Mouse (Mus musculus) left cerebral cortex, adult 18-20 months (tissue): ENCODE results near the gene Palm. TPM values are rescaled to one million over a fixed set of nuclear protein-coding genes. Genes with fewer than 3 reads are reported as not detected.
A peak's percentile ranks its signal among the peaks of the same experiment; 100 is the strongest.

Experiments used
- DNase-seq, 2 experiments: peaks; one replicate each; pipeline ENCODE4 v3.0.0; 2021 to 2022; ENCODE audit warnings: low spot score in 2 of 2, mixed read lengths in 1 of 2
- total RNA-seq, 2 experiments: library from RNA; stranded (reverse); gene quantifications; 2 replicates each; pipeline ENCODE4 v1.2.3; 2021

The Palm gene
- total RNA-seq, 2 experiments from 2014 or later, result 290 to 308 TPM

- DNase-seq, result no peak
Observed at GRCm38 (mm10) chr10:79794491-79794931, 1.1 kb downstream of the Palm start.

- DNase-seq, result no peak
Observed at GRCm38 (mm10) chr10:79795905-79796304, 2.5 kb downstream of the Palm start.

GRCm38 (mm10) chr10:79797326-79797725, 4.0 kb downstream of the Palm start:
- DNase-seq, result no peak

DNA sequence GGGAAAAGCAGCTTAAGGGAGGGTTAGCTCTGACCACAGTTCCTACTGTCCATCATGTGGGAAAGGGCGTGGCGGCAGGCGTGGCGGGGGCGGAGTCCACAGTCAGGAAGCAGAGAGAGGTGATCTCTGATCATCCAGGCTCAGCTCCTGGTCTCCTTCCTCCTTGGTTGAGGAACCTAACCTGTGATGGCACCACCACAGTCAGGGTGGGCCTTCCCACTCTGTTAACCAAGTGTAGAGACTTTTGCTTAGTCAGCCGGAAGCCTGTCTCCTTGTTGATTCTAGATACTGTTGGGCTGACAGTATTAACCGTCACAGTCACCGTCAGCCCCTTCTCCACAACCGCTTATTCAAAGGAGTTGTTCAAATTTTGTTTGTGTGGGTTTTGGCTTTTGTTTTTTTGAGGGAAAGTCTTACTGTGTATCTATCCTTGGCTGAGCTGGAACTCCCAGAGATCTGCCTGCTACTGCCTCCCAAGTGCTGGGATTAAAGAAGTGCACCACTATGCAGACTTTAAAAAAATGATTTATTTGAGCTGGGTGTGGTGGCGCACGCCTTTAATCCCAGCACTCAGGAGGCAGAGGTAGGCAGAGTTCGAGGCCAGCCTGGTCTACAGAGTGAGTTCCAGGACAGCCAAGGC, 5.0 kb downstream of the Palm start:
- no peak for DNase-seq

DNA sequence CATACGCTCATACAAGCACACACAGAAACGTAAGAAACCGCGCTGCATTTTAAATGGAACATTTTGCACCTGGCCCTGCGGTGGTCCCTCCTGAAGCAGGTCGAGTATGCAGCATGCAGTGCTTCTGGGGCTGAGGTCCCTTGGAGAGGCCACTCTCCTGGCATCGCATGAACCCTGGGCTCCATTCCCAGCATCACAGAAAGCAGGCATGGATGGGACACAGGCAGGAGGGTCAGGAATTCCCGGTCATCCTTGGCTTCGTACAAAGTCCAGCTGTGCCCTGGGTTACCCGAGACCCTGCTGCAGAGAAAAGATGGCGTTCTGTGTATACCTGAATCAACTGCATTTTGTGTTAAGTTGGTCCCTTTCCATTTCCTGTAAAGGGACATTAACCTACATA, 7.1 kb downstream of the Palm start:
- DNase-seq, result no peak

DNA sequence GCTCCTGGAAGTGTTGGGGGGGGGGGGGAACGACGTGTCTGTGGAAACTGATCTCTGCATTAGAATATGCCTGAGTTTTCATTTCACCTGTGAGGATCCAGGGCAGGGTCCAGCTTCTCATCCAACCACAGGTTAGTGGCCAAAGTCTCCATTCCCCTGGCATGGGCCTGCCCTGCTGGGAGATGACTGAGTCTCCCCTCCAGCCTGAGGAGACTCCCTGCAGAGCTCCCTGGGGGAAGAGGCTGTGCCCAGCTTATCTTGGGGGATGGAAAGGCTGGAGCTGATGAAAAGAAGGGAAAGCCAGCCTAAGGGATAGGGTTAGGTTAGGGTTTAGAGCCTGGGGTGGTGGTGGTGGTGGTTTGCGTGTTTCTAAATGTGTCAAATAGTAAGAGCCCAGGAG, 8.5 kb downstream of the Palm start:
- DNase-seq, result no peak

DNA sequence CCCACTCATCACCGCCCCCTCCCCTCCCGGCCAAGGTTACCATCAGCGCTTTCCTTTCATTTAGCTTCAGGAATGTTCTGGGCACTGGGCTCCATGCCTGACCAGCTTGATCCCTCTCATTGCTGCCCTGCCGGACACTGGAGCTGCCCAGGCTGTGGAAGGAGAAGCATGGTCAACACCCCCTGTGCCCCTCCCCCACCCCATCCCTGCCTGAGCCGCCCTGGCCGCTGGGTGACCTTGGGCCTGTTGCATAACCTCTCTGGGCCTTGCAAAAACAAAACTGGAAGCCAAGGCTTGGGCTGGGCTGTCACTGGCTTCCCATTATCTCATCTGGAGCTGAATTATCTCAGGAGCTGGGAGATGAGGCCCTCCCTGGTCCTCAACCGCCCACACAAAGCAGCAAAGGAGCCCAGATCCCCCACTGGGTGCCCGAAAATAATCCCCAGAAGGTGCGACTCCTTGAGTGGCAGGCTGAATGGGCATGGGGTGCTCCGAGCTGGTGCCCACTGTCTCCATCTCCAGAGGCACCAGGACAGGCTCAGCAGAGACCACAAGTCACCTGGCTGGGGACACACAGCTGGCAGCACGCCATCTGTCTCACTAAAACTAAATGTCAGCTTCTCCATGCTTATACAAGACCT, 9.1 kb downstream of the Palm start:
- peak in 1 of 2 experiments; percentile 59 for DNase-seq

- DNase-seq, result peak; percentile 90 to 96
Observed at GRCm38 (mm10) chr10:79803716-79804323, 10.4 kb downstream of the Palm start.

GRCm38 (mm10) chr10:79805636-79806035, 12.3 kb downstream of the Palm start:
- no peak for DNase-seq

DNA sequence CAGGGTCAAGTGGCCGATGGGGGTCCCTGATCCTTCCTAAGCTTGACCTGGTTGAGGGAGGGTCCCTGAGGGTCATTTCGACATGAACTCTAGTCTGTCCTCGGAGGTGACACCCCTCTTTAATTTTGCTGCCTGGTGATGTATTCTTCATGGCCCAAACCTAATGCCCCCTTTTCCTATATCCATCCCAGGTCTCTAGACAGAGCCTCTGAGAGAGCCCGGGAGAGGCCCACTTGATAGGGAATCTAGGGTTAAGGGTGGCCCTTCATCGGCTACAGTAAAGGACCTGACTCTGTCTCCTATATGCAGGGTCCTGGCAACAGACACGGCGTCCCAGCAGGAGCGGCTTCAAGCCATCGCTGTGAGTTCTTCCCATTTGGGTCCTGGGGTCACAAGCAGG, 13.0 kb downstream of the Palm start:
- no peak for DNase-seq

DNA sequence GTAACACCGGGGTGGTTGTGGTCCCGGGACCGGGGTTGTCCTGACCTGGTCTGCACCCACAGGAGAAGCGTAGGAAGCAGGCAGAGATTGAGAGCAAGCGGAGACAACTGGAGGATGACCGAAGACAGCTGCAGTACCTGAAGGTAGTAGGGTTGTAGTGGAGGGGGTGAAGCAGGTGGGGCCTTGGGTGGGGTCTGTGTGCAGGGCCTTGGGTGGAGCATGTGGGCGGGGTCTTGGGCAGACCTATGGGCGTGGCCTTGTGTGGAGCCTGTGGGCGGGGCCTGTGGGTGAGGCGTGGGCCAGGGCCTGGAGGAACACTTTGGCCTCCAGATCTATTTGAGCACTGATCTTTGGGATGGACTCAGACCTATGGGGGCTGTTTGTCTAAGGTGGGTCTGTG, 13.6 kb downstream of the Palm start:
- DNase-seq, result no peak

DNA sequence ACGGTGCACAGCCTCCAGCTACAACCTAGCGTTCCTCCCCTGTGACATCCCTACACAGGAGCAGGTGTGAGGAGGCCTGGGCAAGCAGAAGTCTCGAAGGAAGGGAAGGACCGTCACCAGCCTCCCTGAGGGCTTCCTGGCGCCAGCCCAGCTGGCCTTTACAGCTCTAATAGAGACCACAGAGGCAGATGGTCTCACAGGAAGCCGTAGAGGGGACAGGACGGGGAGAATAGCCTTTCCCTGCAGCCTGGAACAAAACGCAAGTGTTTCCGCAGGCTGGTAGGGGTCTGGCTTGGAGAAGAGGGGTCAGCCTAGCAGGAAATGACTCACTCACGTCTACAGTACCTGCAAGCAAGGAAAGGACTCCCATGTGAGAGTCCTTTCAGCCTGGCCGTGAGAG, 14.5 kb downstream of the Palm start:
- DNase-seq, result no peak

DNA sequence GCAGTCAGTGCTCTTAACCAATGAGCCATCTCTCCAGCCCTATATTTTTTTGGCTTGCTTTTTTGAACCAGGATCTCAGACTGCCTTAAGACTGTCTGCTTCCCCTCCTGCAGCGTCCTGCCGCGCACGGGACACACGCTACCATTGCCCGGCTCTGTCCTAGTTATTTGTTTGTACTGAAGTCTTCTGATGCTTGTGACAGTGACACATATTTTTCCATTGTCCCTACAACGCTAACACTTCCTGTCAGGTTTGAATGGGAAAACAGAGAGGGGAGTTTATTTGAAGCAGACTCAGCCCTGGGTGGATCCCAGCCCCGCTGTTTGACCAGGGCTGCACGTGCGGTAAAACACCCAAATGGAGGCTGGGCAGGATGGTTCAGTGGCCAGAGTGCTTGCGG, 15.4 kb downstream of the Palm start:
- DNase-seq, result no peak

- DNase-seq, result peak; percentile 85 to 92
Observed at GRCm38 (mm10) chr10:79811736-79812637, 18.6 kb downstream of the Palm start.

DNA sequence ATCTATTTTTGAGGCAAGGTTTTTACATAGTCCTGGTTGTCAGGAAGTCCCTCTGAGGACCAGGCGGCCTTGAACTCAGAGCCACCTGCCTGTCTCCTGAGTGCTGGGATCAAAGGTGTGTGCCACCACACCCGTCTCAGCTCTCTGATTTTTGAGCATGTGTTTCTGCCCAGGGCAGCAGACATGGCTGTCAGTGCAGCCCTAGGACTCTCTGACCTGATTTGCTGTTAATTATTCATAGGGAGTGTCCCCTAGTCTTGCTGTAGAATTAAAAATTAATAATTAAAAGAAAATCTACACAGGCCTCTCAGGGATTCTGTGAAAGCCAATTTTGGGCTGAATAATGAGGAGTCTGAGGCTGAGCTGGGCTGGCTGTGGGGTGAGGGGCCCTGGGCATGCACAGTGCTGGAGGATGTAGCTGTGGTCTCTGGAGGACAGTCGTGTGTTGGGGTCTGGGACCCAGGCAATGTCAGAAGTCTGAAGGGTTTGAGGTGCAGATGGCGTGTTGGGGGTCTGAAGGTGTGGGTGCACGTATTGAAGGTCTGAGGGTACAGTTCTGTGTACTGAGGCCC, 21.0 kb downstream of the Palm start:
- DNase-seq, result no peak

GRCm38 (mm10) chr10:79815671-79816494, 22.5 kb downstream of the Palm start:
- DNase-seq, result no peak

- DNase-seq, result no peak
Observed at GRCm38 (mm10) chr10:79817111-79817510, 23.7 kb downstream of the Palm start.

DNA sequence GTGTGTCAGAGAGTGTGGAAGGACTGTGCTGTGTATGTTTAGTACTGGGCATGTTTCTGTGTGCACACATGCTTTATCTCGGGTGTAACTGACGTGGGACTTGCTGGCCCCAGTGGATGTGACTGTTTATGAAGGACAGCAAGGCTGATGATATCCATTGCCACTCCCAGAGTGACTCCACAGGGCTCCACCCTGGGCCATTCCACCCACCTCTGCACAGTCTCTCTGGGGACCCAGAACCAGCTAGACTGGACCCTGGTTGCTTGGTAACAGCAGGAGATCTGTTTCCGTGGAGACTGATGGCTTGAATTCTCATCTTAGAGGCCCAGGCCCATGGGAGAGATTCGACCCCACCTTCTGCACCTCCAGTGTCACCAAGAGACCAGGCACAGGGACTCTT, 24.9 kb downstream of the Palm start:
- no peak for DNase-seq

DNA sequence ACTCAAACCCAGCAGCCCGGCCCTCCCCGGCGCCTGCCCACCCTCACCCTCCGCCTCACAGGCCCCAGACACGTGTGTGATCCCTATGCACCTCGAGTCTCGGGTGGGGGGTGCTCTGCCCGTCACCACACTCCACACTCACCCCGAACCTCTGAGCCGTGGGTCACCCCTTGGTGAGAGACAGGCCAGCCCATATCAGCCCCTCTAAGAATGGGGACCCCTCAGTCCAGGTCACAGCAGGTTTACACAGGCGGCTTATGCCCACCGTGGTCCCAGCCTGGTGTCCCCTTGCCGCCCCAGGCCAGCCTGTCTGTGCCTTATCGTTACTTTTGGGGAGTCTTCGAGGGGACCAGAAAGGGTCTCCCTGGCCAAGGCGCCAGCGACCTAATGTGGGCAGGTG, 26.2 kb downstream of the Palm start:
- no peak for DNase-seq

- DNase-seq, result no peak
Observed at GRCm38 (mm10) chr10:79820277-79820676, 26.9 kb downstream of the Palm start.
